Mouse (Mus musculus) frontal cortex, postnatal 25 days (tissue): Measurements from ENCODE around the gene Bach2.

Experiments
- DNase-seq, 2 experiments: peaks; one replicate each; pipeline ENCODE4 v3.0.0; 2022; ENCODE audit warnings: low spot score in 2 of 2

Bach2 gene

GRCm38 (mm10) chr4:32482138-32482537 lies 243.5 kb downstream of the Bach2 start:
- no peak for DNase-seq

GRCm38 (mm10) chr4:32482936-32483335 lies 244.3 kb downstream of the Bach2 start:
- no peak for DNase-seq

GRCm38 (mm10) chr4:32485848-32486247 lies 247.2 kb downstream of the Bach2 start:
- no peak for DNase-seq

GRCm38 (mm10) chr4:32486654-32487398 lies 248.2 kb downstream of the Bach2 start:
- DNase-seq: no peak

- no peak for DNase-seq
Measured at GRCm38 (mm10) chr4:32489186-32489585, 250.6 kb downstream of the Bach2 start.

GRCm38 (mm10) chr4:32491176-32491575 lies 252.6 kb downstream of the Bach2 start:
- DNase-seq: no peak

GRCm38 (mm10) chr4:32492834-32493233 lies 254.2 kb downstream of the Bach2 start:
- DNase-seq: no peak

- DNase-seq: no peak
Measured at GRCm38 (mm10) chr4:32501780-32502179, 263.2 kb downstream of the Bach2 start.

GRCm38 (mm10) chr4:32502181-32502580 lies 263.6 kb downstream of the Bach2 start:
- no peak for DNase-seq

- no peak for DNase-seq
Measured at GRCm38 (mm10) chr4:32504236-32504635, 265.6 kb downstream of the Bach2 start.

GRCm38 (mm10) chr4:32506306-32506808 lies 267.8 kb downstream of the Bach2 start:
- DNase-seq: no peak

GRCm38 (mm10) chr4:32507041-32507440 lies 268.4 kb downstream of the Bach2 start:
- no peak for DNase-seq

GRCm38 (mm10) chr4:32508572-32508971 lies 270.0 kb downstream of the Bach2 start:
- DNase-seq: no peak

- no peak for DNase-seq
Measured at GRCm38 (mm10) chr4:32508996-32509395, 270.4 kb downstream of the Bach2 start.

- no peak for DNase-seq
Measured at GRCm38 (mm10) chr4:32509832-32510612, 271.4 kb downstream of the Bach2 start.

- no peak for DNase-seq
Measured at GRCm38 (mm10) chr4:32510940-32511339, 272.3 kb downstream of the Bach2 start.

- no peak for DNase-seq
Measured at GRCm38 (mm10) chr4:32516126-32516525, 277.5 kb downstream of the Bach2 start.

- DNase-seq: no peak
Measured at GRCm38 (mm10) chr4:32518842-32519578, 280.4 kb downstream of the Bach2 start.

GRCm38 (mm10) chr4:32520628-32521360 lies 282.2 kb downstream of the Bach2 start:
- DNase-seq: no peak

GRCm38 (mm10) chr4:32521361-32521740 lies 282.7 kb downstream of the Bach2 start:
- DNase-seq: no peak

GRCm38 (mm10) chr4:32522013-32522412 lies 283.4 kb downstream of the Bach2 start:
- no peak for DNase-seq

- no peak for DNase-seq
Measured at GRCm38 (mm10) chr4:32524282-32524681, 285.7 kb downstream of the Bach2 start.
